Mouse (Mus musculus): ENCODE data around the gene Snx1. TPM values are rescaled to one million over a fixed set of nuclear protein-coding genes. Genes with fewer than 3 reads are reported as not detected.

Snx1 gene
- 135 and 136 TPM in 2 replicates for polyA plus RNA-seq (2016; fragmentation: Nextera tagmentation; extraction: Ambion mirVana)

- no peaks in the 10 kb centered on the region for H3K27me3 ChIP-seq
- H3K9me3 ChIP-seq: no peaks in the 10 kb centered on the region
- H3K4me1 ChIP-seq: peaks cover 33% of the 10 kb centered on the region
- H3K27ac ChIP-seq (replicated peaks): peak within 1 kb of the TSS; percentile 92
- 2% methylated on average over 34 of the region's 34 CpGs for WGBS
- H3K36me3 ChIP-seq: no peaks in the 10 kb centered on the region
- H3K4me3 ChIP-seq: peak within 1 kb of the TSS; percentile 64
- H3K9ac ChIP-seq (replicated peaks): peak within 1 kb of the TSS; percentile 71
- ATAC-seq (ENCODE audit: low FRiP score, low read depth): peak; percentile 62
- H3K4me2 ChIP-seq (replicated peaks): peak within 1 kb of the TSS; percentile 80
Measured at GRCm38 (mm10) chr9:66126456-66127192, at the start of gene Snx1, which contains the start of gene Ciao2a. Snx1 (minus strand) TSS chr9:66126587. Ciao2a (plus strand) TSS chr9:66126611.

- no peaks in the 10 kb centered on the region for H3K27me3 ChIP-seq
- H3K36me3 ChIP-seq: no peaks in the 10 kb centered on the region
- H3K27ac ChIP-seq (replicated peaks): no peak overlapping the region
- H3K4me3 ChIP-seq: no peak overlapping the region
- WGBS: 93% methylated on average over 3 of the region's 3 CpGs
- H3K4me2 ChIP-seq (replicated peaks): no peak overlapping the region
- no peak overlapping the region for H3K9ac ChIP-seq (replicated peaks)
- H3K4me1 ChIP-seq: peaks cover 20% of the 10 kb centered on the region
- ATAC-seq (ENCODE audit: low FRiP score, low read depth): no peak
- H3K9me3 ChIP-seq: no peaks in the 10 kb centered on the region
Measured at GRCm38 (mm10) chr9:66174985-66175384, 48.6 kb upstream of the Snx1 start.

GRCm38 (mm10) chr9:66173316-66173855, 47.0 kb upstream of the Snx1 start:
- Histone ChIP-seq H3K27me3 (no peaks in the 10 kb centered on the region), H3K36me3 (no peaks in the 10 kb centered on the region), H3K4me1 (peaks cover 23% of the 10 kb centered on the region), H3K27ac (replicated peaks) (no peak overlapping the region), H3K9me3 (no peaks in the 10 kb centered on the region), H3K4me3 (no peak overlapping the region), H3K4me2 (replicated peaks) (no peak overlapping the region), H3K9ac (replicated peaks) (no peak overlapping the region)
- no peak for ATAC-seq (ENCODE audit: low FRiP score, low read depth)
- 97% methylated on average over 5 of the region's 5 CpGs for WGBS

DNA sequence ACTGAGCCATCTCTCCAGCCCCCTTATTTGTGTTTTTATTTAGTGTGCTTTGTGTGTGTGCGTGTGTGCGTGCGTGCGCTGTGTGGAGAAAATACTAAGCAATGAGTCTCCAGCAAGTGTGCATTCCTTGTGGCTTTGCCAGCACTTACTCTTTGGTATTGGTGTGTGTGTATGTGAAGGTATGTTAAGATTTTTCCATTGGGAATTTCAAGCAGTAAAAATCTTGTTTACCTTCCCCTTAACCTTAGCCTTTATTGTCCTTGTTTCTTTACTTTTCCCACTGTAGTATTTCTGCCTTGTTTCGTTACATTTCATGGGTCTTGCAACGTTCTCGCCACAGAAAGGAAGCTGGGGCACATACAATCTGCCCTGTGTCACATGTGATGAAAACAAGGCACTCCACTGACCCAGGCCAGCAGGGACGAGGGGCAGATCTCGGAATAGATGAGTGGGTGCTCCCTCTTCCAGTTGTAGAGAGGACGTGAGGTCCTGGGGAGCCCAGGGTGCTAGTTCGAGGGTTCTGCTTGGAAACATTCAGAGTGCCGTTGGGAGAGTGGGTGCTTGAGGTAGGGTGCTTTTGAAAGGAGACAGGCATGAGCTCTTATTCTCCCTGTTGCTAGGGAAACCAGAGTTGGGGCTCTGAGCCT, 45.0 kb upstream of the Snx1 start:
- Histone ChIP-seq H3K4me2 (replicated peaks) (no peak overlapping the region), H3K4me3 (no peak overlapping the region), H3K9me3 (no peaks in the 10 kb centered on the region), H3K4me1 (peaks cover 35% of the 10 kb centered on the region), H3K27me3 (no peaks in the 10 kb centered on the region), H3K36me3 (no peaks in the 10 kb centered on the region), H3K27ac (replicated peaks) (0 out of 2 replicates have a peak overlapping the region, but pooled peaks have one; percentile 35), H3K9ac (replicated peaks) (no peak overlapping the region)
- WGBS: 51% methylated on average over 12 of the region's 12 CpGs
- ATAC-seq (ENCODE audit: low FRiP score, low read depth): no peak

DNA sequence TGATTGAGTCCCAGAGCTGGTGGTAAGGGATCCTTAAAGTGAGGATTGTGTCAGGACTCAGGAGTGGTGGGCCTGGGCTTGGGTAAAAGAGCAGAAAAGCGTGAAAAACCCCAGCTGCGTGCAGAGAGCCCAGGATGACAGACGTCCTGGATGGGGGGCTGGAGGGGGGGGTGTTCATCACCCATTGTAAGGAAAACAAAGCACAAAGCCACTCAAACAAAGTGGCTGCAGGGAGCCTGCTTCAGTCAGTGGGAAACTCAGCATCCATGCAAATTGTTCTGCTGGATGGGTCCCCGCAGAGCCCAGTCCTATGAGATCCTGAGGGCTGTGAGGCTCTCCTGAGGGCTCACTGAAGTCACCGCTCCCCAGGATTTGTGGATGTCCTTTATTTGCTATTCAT, 44.1 kb upstream of the Snx1 start:
- peak; percentile 82 for ATAC-seq (ENCODE audit: low FRiP score, low read depth)
- H3K27me3 ChIP-seq: no peaks in the 10 kb centered on the region
- H3K4me1 ChIP-seq: peaks cover 44% of the 10 kb centered on the region
- WGBS: 3% methylated on average over 5 of the region's 5 CpGs
- H3K9me3 ChIP-seq: no peaks in the 10 kb centered on the region
- H3K27ac ChIP-seq (replicated peaks): peak overlapping the region; percentile 68
- H3K9ac ChIP-seq (replicated peaks): no peak overlapping the region
- H3K4me2 ChIP-seq (replicated peaks): no peak overlapping the region
- H3K4me3 ChIP-seq: no peak overlapping the region
- no peaks in the 10 kb centered on the region for H3K36me3 ChIP-seq

DNA sequence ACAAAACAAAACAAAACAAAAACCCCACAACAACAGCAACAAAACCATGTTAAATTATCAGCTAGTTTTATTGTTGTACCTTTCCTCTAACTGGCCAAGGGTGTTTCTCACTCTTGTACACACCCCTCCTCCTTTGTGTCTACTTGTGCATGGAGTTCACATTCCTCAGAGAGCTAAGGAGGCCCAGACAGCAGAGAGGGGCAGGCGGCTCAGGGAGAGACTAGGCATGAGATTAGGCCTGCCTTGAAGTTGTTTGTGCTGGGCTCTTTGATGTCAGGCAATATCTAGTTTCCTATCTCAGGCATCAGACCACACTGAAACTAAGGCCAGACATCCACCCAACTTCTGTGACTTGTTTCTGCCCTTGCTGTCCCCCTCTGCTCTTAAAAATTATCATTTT, 41.8 kb upstream of the Snx1 start:
- no peak overlapping the region for H3K27ac ChIP-seq (replicated peaks)
- no peaks in the 10 kb centered on the region for H3K36me3 ChIP-seq
- peaks cover 47% of the 10 kb centered on the region for H3K4me1 ChIP-seq
- no peak overlapping the region for H3K4me2 ChIP-seq (replicated peaks)
- no peak overlapping the region for H3K4me3 ChIP-seq
- H3K9ac ChIP-seq (replicated peaks): no peak overlapping the region
- H3K27me3 ChIP-seq: no peaks in the 10 kb centered on the region
- H3K9me3 ChIP-seq: no peaks in the 10 kb centered on the region
- WGBS: 5% methylated on average over 1 of the region's 1 CpGs
- ATAC-seq (ENCODE audit: low FRiP score, low read depth): no peak

DNA sequence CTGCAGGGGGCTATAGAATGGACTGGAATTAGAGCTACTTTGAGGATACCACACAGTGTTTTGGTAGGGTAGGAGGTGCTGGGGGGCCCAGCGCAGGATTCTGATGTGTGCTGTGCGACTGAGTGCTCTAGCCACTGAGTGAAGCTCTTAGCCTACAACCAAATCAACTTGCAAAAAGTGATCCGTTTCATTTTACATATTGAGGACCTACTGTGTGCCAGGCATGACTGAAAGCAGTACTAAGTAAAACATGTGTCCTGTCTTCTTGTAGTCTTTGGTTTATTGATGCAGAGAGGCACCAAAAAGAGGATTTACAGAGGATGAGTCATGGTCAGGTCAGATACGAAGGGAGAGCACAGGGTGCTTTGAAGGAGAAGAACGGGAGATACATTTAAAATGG, 40.8 kb upstream of the Snx1 start:
- Histone ChIP-seq H3K27ac (replicated peaks) (no peak overlapping the region), H3K9me3 (no peaks in the 10 kb centered on the region), H3K27me3 (no peaks in the 10 kb centered on the region), H3K9ac (replicated peaks) (no peak overlapping the region), H3K4me2 (replicated peaks) (no peak overlapping the region), H3K36me3 (no peaks in the 10 kb centered on the region), H3K4me1 (peaks cover 47% of the 10 kb centered on the region), H3K4me3 (no peak overlapping the region)
- WGBS: 82% methylated on average over 5 of the region's 5 CpGs
- no peak for ATAC-seq (ENCODE audit: low FRiP score, low read depth)

- no peak overlapping the region for H3K27ac ChIP-seq (replicated peaks)
- H3K9ac ChIP-seq (replicated peaks): no peak overlapping the region
- ATAC-seq (ENCODE audit: low FRiP score, low read depth): no peak
- H3K9me3 ChIP-seq: no peaks in the 10 kb centered on the region
- H3K4me2 ChIP-seq (replicated peaks): no peak overlapping the region
- no peaks in the 10 kb centered on the region for H3K36me3 ChIP-seq
- H3K27me3 ChIP-seq: peaks cover 20% of the 10 kb centered on the region
- 87% methylated on average over 9 of the region's 9 CpGs for WGBS
- H3K4me1 ChIP-seq: peaks cover 26% of the 10 kb centered on the region
- no peak overlapping the region for H3K4me3 ChIP-seq
Measured at GRCm38 (mm10) chr9:66162995-66163394, 36.6 kb upstream of the Snx1 start.

DNA sequence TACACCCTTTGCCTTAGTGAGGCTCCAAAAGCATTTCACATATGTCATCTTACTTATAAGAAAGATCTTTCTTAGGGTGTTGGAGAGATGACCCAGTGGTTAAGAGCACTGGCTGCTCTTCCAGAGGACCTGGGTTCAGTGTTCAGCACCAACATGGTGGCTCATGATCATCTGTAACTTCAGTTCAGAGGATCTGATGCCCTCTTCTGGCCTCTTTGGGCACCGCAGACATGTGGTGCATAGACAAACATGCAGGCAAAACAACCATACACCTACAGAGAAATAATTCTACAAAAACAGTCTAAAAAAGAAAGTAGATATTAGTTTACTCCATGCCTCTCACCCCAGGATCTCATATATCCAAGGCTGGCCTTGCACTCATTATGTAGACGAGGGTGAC, 33.8 kb upstream of the Snx1 start:
- Histone ChIP-seq H3K36me3 (no peaks in the 10 kb centered on the region), H3K27me3 (peaks cover 36% of the 10 kb centered on the region), H3K4me1 (peaks cover 6% of the 10 kb centered on the region; the same call in 1 of the 2 replicates), H3K4me3 (no peak overlapping the region), H3K9me3 (no peaks in the 10 kb centered on the region), H3K9ac (replicated peaks) (no peak overlapping the region), H3K27ac (replicated peaks) (no peak overlapping the region), H3K4me2 (replicated peaks) (no peak overlapping the region)
- 96% methylated on average over 2 of the region's 2 CpGs for WGBS
- no peak for ATAC-seq (ENCODE audit: low FRiP score, low read depth)

DNA sequence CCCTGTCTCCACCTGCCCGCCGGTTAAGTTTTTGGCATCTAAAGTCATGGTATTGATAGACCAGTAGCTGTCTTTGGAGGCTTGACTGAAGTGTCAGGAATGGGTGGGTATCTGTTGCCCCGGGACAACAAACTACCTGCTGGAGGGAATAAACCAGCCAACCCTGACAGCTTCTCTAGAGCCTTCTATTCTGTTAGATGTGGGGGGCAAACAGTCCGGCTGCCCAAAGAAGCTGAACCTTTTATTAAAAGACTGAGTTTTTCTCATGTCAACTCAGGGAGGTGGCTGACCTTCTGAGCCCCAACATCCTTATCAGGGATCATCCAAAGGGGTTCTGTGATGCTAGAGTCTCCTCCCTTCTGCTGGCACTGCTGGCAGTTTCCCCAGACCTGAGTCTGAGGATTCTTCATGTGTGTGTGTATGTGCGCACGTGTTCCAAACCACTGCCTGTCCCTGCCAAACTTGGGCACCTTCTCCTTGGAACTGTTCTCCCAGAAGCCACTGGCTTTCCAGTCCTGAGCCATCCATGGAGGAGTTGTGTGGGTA, 32.6 kb upstream of the Snx1 start:
- Histone ChIP-seq H3K4me2 (replicated peaks) (peak overlapping the region; percentile 49; the same call in 1 of the 2 replicates), H3K9me3 (no peaks in the 10 kb centered on the region), H3K9ac (replicated peaks) (no peak overlapping the region), H3K27ac (replicated peaks) (no peak overlapping the region), H3K36me3 (no peaks in the 10 kb centered on the region), H3K4me3 (no peak overlapping the region), H3K27me3 (peaks cover 36% of the 10 kb centered on the region), H3K4me1 (0 out of 2 replicates have a peak, but pooled peaks cover 6% of the 10 kb centered on the region)
- WGBS: 85% methylated on average over 6 of the region's 6 CpGs
- ATAC-seq (ENCODE audit: low FRiP score, low read depth): no peak

DNA sequence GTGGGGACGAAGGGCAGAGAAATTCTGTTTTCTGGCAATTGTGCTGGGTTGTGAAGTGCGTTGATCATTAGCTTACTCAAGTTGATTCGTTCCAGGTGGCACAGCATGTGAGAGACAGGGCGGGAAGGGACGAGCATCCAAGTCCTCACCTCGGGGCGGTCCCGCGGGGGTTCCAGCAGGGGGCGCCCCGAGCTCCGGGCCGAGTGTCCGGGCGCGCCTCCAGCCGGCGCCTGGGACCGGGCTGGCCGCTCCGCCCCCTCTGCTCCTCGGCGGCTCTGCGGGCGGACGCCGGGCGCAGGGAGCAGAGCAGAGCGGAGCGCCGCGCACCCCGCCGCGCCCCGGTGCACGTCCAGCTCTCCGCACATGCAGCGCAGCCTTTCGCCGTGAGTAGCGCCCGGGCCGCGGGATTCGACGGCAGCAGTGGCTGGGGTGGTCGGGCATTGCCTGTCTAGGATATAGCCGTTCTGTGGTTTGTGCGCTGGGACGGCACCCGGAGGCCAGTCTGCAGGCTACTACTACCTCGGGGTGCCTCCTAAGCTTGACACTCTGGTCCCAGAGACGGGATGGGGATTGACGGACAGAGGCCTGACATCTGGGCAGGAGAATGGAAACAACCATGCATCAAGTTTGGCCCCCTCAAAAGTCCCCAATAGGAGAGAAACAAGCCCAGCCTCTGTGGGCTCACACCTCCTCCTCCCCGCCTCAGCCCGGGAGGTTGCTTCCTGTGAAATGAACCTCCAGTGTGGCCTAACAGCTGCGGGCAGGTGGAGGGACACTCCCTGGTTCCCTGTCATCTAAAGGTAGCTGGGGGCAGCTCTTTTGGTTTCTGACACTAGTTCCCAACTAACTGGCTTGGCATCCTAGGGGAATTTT, 31.8 kb upstream of the Snx1 start, which contains the start of gene Dapk2:
TSS of gene Dapk2 (plus strand) at position 266 of the 873 bp plus-strand sequence.
- WGBS: 5% methylated on average over 46 of the region's 58 CpGs
- H3K27me3 ChIP-seq: peaks cover 36% of the 10 kb centered on the region
- no peaks in the 10 kb centered on the region for H3K36me3 ChIP-seq
- H3K4me1 ChIP-seq: 0 out of 2 replicates have a peak, but pooled peaks cover 6% of the 10 kb centered on the region
- no peaks in the 10 kb centered on the region for H3K9me3 ChIP-seq
- H3K9ac ChIP-seq (replicated peaks): peak within 1 kb of the TSS; percentile 26
- H3K4me2 ChIP-seq (replicated peaks): peak within 1 kb of the TSS; percentile 49
- H3K4me3 ChIP-seq: peak within 1 kb of the TSS; percentile 35
- no peak within 1 kb of the TSS for H3K27ac ChIP-seq (replicated peaks)
- ATAC-seq (ENCODE audit: low FRiP score, low read depth): peak; percentile 80

All from midbrain, embryonic 12.5 days (tissue).